Mouse (Mus musculus) hindbrain, embryonic 14.5 days (tissue): ENCODE results near the gene Stag1. TPM values are rescaled to one million over a fixed set of nuclear protein-coding genes. Genes with fewer than 3 reads are reported as not detected.
"Not testable (repeated sequence)": the region's sequence is repeated elsewhere in the genome, so short reads cannot be mapped to it uniquely, and the experiment has no call there.

Experiments used
- ATAC-seq: fragments of 200-750 bp; cut with Nextera tagmentation; 2 replicates; pipeline ENCODE4 v1.8.0; 2017; ENCODE audit warnings: moderate number of reproducible peaks, mild to moderate bottlenecking, moderate TSS enrichment, moderate library complexity; ENCODE audit not compliant: low FRiP score
- DNase-seq: peaks from one replicate; pipeline ENCODE4 v3.0.0-alpha.2; 2015; ENCODE audit warnings: low spot score
- H3K27ac ChIP-seq: fragments of 300-500 bp; sonication (generic); 2 replicates; pipeline ENCODE4 v1.5.1; 2014; ENCODE audit warnings: mild to moderate bottlenecking, moderate library complexity
- H3K27me3 ChIP-seq: fragments of 300-500 bp; sonication (generic); 2 replicates; pipeline ENCODE4 v1.6.1; 2014; ENCODE audit warnings: mild to moderate bottlenecking, low read length, mixed read lengths; ENCODE audit not compliant: control insufficient read depth, insufficient read depth
- H3K36me3 ChIP-seq: fragments of 300-500 bp; sonication (generic); replicated peaks from 2 replicates; pipeline ENCODE4 v1.6.1; 2014; ENCODE audit not compliant: control insufficient read depth, insufficient read depth
- H3K4me1 ChIP-seq: fragments of 300-500 bp; sonication (generic); replicated peaks from 2 replicates; pipeline ENCODE4 v1.6.1; 2014; ENCODE audit warnings: antibody characterized with exemption, low read length, mixed read lengths; ENCODE audit not compliant: control insufficient read depth, insufficient read depth
- H3K4me2 ChIP-seq: fragments of 300-500 bp; sonication (generic); replicated peaks from 2 replicates; pipeline ENCODE4 v1.6.1; 2014; ENCODE audit warnings: mild to moderate bottlenecking, moderate library complexity
- H3K4me3 ChIP-seq: fragments of 300-500 bp; sonication (generic); replicated peaks from 2 replicates; pipeline ENCODE4 v1.5.1; 2014; ENCODE audit warnings: mild to moderate bottlenecking, low read length
- H3K9ac ChIP-seq: fragments of 300-500 bp; sonication (generic); 2 replicates; pipeline ENCODE4 v1.6.1; 2014
- H3K9me3 ChIP-seq: fragments of 300-500 bp; sonication (generic); 2 replicates; pipeline ENCODE4 v1.6.1; 2016; ENCODE audit warnings: low read length; ENCODE audit not compliant: control insufficient read depth
- WGBS: fragments of 180-500 bp; shearing (Covaris S2); extraction: QIAGEN DNeasy Blood & Tissue Kit; methylation state at CpG from one replicate; pipeline ENCODE4 v1.1.7; 2014; 5-methylcytosine and 5-hydroxymethylcytosine counted together
- polyA plus RNA-seq: library from polyadenylated mRNA; unstranded; fragments of >200 nt; fragmentation: Nextera tagmentation; extraction: Ambion mirVana; gene quantifications from 2 replicates; pipeline ENCODE4 v1.2.1, GENCODE M21; 2014

Gene Stag1
- polyA plus RNA-seq, 1 experiment from 2014 or later: 39.5 TPM

GRCm38 (mm10) chr9:100707644-100708043, 110.0 kb downstream of the Stag1 start:
- Histone ChIP-seq H3K4me1 (no peaks in the 10 kb centered on the region), H3K36me3 (no peaks in the 10 kb centered on the region), H3K9ac (no peak overlapping the region), H3K27ac (no peak overlapping the region), H3K27me3 (no peaks in the 10 kb centered on the region), H3K4me2 (no peak overlapping the region), H3K4me3 (no peak overlapping the region), H3K9me3 (no peaks in the 10 kb centered on the region)
- DNase-seq (no peak), ATAC-seq (no peak)
- 86% methylated on average over 1 of the region's 1 CpGs for WGBS

DNA sequence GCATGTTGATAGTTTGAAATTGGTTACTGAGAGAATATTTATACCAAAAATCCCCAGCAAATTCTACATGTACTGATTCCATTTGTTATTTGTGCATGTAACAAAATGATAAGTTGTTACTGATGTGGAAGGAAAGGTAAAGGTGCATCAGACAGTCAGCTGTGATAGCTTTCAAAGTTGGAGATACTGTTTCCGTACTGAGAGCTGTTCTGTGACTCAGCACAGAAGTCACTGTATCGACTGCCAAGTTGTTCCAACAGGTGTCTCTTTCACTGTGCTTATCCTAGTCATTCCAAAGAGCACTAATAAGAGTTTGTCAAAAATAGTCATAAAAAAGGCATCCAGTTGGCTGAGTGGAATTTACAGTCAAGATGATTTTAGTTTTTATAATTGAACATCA, 114.1 kb downstream of the Stag1 start:
- Histone ChIP-seq H3K4me3 (no peak overlapping the region), H3K4me2 (no peak overlapping the region), H3K36me3 (peaks cover 6% of the 10 kb centered on the region; the same call in 1 of the 2 replicates), H3K4me1 (no peaks in the 10 kb centered on the region), H3K9me3 (no peaks in the 10 kb centered on the region), H3K27me3 (no peaks in the 10 kb centered on the region), H3K27ac (no peak overlapping the region), H3K9ac (no peak overlapping the region)
- DNase-seq (no peak), ATAC-seq (no peak)
- WGBS: 86% methylated on average over 2 of the region's 2 CpGs

DNA sequence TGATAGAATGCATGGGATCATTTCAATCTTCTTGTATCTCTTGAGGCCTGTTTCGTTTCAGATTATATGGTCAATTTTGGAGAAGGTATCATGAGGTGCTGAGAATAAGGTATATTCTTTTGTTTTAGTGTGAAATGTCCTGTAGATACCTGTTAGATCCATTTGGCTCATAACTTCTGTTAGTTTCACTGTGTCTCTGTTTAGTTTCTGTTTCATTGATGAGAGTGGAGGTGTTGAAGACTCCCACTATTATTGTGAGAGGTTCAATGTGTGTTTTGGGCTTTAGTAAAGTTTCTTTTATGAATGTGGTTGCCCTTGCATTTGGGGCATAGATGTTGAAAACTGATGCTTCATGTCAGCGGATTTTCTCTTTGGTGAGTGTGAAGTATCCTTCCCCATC, 127.2 kb downstream of the Stag1 start:
- DNase-seq, ATAC-seq: not testable (repeated sequence)
- 98% methylated on average over 2 of the region's 2 CpGs for WGBS

GRCm38 (mm10) chr9:100731839-100732238, 134.2 kb downstream of the Stag1 start:
- WGBS: 85% methylated on average over 1 of the region's 1 CpGs
- Histone ChIP-seq H3K9me3 (no peaks in the 10 kb centered on the region), H3K4me1 (no peaks in the 10 kb centered on the region), H3K27me3 (no peaks in the 10 kb centered on the region), H3K9ac (no peak overlapping the region), H3K27ac (no peak overlapping the region), H3K4me2 (no peak overlapping the region), H3K4me3 (no peak overlapping the region), H3K36me3 (no peaks in the 10 kb centered on the region)
- DNase-seq (no peak), ATAC-seq (no peak)

More for the DNA sequence above, 127.2 kb downstream of the Stag1 start:
- H3K27me3 ChIP-seq, H3K9ac ChIP-seq, H3K4me2 ChIP-seq, H3K36me3 ChIP-seq, H3K27ac ChIP-seq, H3K4me3 ChIP-seq, H3K4me1 ChIP-seq: not testable (repeated sequence)
- H3K9me3 ChIP-seq: peaks cover 11% of the 10 kb centered on the region; the same call in 1 of the 2 replicates

- H3K9me3 ChIP-seq: no peaks in the 10 kb centered on the region
- H3K36me3 ChIP-seq: no peaks in the 10 kb centered on the region
- no peaks in the 10 kb centered on the region for H3K27me3 ChIP-seq
- no peak overlapping the region for H3K27ac ChIP-seq
- DNase-seq (no peak), ATAC-seq (no peak)
- no peak overlapping the region for H3K4me3 ChIP-seq
- no peak overlapping the region for H3K4me2 ChIP-seq
- no peaks in the 10 kb centered on the region for H3K4me1 ChIP-seq
- H3K9ac ChIP-seq: no peak overlapping the region
- 66% methylated on average over 6 of the region's 6 CpGs for WGBS
These were observed 136.4 kb downstream of the Stag1 start for GRCm38 (mm10) chr9:100733907-100734440.

GRCm38 (mm10) chr9:100735993-100736645, 138.5 kb downstream of the Stag1 start:
- Histone ChIP-seq H3K9ac (no peak overlapping the region), H3K27me3 (no peaks in the 10 kb centered on the region), H3K4me3 (no peak overlapping the region), H3K4me2 (no peak overlapping the region), H3K36me3 (no peaks in the 10 kb centered on the region), H3K27ac (no peak overlapping the region), H3K9me3 (no peaks in the 10 kb centered on the region), H3K4me1 (no peaks in the 10 kb centered on the region)
- DNase-seq (no peak), ATAC-seq (no peak)
- 79% methylated on average over 4 of the region's 4 CpGs for WGBS

- no peaks in the 10 kb centered on the region for H3K4me1 ChIP-seq
- no peak for ATAC-seq
These were observed 139.0 kb downstream of the Stag1 start for GRCm38 (mm10) chr9:100736646-100737031.

GRCm38 (mm10) chr9:100777238-100777637, 179.6 kb downstream of the Stag1 start:
- H3K9me3 ChIP-seq, H3K9ac ChIP-seq, H3K4me2 ChIP-seq, H3K4me3 ChIP-seq, DNase-seq, ATAC-seq, H3K36me3 ChIP-seq, H3K27me3 ChIP-seq, H3K4me1 ChIP-seq, H3K27ac ChIP-seq: not testable (repeated sequence)
- whole genome bisulfite sequencing: 78% methylated on average over 2 of the region's 2 CpGs

More at GRCm38 (mm10) chr9:100736646-100737031, 139.0 kb downstream of the Stag1 start:
- Histone ChIP-seq H3K4me3 (no peak overlapping the region), H3K9ac (no peak overlapping the region), H3K27me3 (no peaks in the 10 kb centered on the region), H3K27ac (no peak overlapping the region), H3K4me2 (no peak overlapping the region), H3K9me3 (no peaks in the 10 kb centered on the region), H3K36me3 (no peaks in the 10 kb centered on the region)
- DNase-seq: no peak

DNA sequence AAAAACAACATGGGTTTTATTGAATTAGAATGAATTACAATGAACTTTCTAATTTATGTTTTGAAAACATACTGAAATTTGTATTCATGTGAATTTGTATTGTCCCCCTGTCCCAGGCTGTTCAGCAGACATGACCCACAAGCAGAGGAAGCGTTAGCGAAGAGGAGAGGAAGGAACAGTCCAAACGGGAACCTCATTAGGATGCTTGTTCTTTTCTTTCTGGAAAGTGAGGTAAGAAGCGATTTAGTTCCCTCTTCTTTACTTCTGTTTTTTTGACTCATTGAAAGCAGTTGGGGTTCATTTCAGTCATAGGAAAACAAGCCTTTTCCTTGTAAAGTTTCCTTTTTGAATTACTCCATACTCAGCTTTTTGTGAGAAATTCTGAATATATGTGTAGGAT, 268.4 kb downstream of the Stag1 start:
- H3K4me2 ChIP-seq: no peak overlapping the region
- ATAC-seq (no peak), DNase-seq (no peak)
- no peak overlapping the region for H3K9ac ChIP-seq
- WGBS: 87% methylated on average over 4 of the region's 4 CpGs
- no peaks in the 10 kb centered on the region for H3K27me3 ChIP-seq
- no peaks in the 10 kb centered on the region for H3K4me1 ChIP-seq
- no peak overlapping the region for H3K27ac ChIP-seq
- H3K9me3 ChIP-seq: no peaks in the 10 kb centered on the region
- no peak overlapping the region for H3K4me3 ChIP-seq
- H3K36me3 ChIP-seq: no peaks in the 10 kb centered on the region

- no peak overlapping the region for H3K27ac ChIP-seq
- H3K9me3 ChIP-seq: no peaks in the 10 kb centered on the region
- no peaks in the 10 kb centered on the region for H3K36me3 ChIP-seq
- H3K9ac ChIP-seq: no peak overlapping the region
- H3K4me1 ChIP-seq: no peaks in the 10 kb centered on the region
- no peak overlapping the region for H3K4me3 ChIP-seq
- no peak overlapping the region for H3K4me2 ChIP-seq
- ATAC-seq: no peak
- H3K27me3 ChIP-seq: no peaks in the 10 kb centered on the region
- no peak for DNase-seq
These were observed 272.0 kb downstream of the Stag1 start for GRCm38 (mm10) chr9:100869635-100870034.
